Mouse (Mus musculus): ENCODE results near the gene Asb17.

GRCm38 (mm10) chr3:153871396-153871795 lies 27.4 kb downstream of the Asb17 start:
- TF ChIP-seq CTCF (IDR thresholded peaks at IDR 0.05; ENCODE audit: borderline replicate concordance, insufficient read depth, low read depth, low read length) (no peak), POLR2A (IDR thresholded peaks at IDR 0.05; ENCODE audit: borderline replicate concordance, insufficient read depth, low read length) (no peak)

Measured in cerebellum, adult 2 months (tissue).